Mouse (Mus musculus) myocyte (in vitro differentiated cells): ENCODE data around the gene Cdkn2aip.

ENCODE experiments used
- CEBPB ChIP-seq: IDR thresholded peaks from 2 replicates; pipeline ENCODE4 v1.6.1; 2011; ENCODE audit warnings: mild to moderate bottlenecking, moderate library complexity; ENCODE audit not compliant: poor library complexity, insufficient read depth, severe bottlenecking
- MAX ChIP-seq: IDR thresholded peaks from one replicate; pipeline ENCODE4 v1.6.1; 2011; ENCODE audit warnings: low read depth, mild to moderate bottlenecking, control low read depth
- POLR2A ChIP-seq: IDR thresholded peaks from one replicate; pipeline ENCODE4 v1.6.1; 2011; ENCODE audit warnings: low read depth, mild to moderate bottlenecking, control low read depth, moderate library complexity; ENCODE audit not compliant: insufficient read length
- TCF12 ChIP-seq: IDR thresholded peaks from one replicate; pipeline ENCODE4 v1.6.1; 2011; ENCODE audit warnings: mild to moderate bottlenecking, control low read depth; ENCODE audit not compliant: poor library complexity, insufficient read depth, severe bottlenecking
- USF1 ChIP-seq: IDR thresholded peaks from one replicate; pipeline ENCODE4 v1.6.1; 2011; ENCODE audit warnings: low read depth, mild to moderate bottlenecking, control low read depth, moderate library complexity

GRCm38 (mm10) chr8:47674777-47675710, 38.7 kb downstream of the Cdkn2aip start, which contains the start of gene Ing2:
- TF ChIP-seq MAX: no peak
- no peak for TF ChIP-seq USF1
- no peak for TF ChIP-seq TCF12
- TF ChIP-seq POLR2A: peak; percentile 62
- TF ChIP-seq CEBPB: no peak
